Mouse (Mus musculus): ENCODE measurements around the gene Nipsnap1. TPM values are rescaled to one million over a fixed set of nuclear protein-coding genes. Genes with fewer than 3 reads are reported as not detected.

The Nipsnap1 gene
- 134 and 142 TPM in 2 replicates for polyA plus RNA-seq (2015; fragmentation: Nextera tagmentation; extraction: Ambion mirVana)

- Histone ChIP-seq H3K4me3 (peak within 1 kb of the TSS; percentile 73), H3K36me3 (peaks cover 11% of the 10 kb centered on the region)
- under 1% methylated on average over 30 of the region's 30 CpGs for WGBS
Observed at GRCm38 (mm10) chr11:4873755-4874475, at the start of gene Nipsnap1. Gene Nipsnap1 (plus strand): TSS chr11:4873951.

DNA sequence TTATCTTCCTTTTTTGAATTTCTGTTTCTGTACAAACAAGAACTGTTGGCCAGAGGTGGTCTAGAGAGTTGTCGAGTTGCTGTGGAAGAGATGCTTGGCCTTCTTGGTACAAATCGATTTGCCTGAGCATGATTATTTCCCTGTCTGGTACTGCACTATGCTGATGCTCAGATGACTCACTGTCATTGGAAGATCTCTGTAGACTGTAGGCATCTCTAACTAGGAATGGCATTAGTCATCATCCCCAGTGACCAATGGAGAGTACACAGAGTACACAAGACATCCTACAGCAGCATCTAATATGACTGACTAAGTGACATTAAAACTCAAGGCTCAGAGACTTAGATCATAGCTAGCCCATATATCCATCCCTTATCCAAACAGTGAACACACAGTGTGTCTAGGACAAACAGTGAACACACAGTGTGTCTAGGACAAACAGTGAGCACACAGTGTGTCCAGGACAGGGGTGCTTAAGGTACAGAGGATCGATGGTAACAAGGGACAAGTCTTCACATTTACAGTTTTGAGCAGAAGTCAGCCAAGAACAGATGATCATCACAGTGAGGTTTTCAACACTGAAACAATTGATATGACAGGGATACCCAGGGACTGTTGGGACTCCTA is 47.5 kb upstream of the Nipsnap1 start:
- H3K36me3 ChIP-seq: no peaks in the 10 kb centered on the region
- H3K4me2 ChIP-seq: no peak overlapping the region
- H3K4me1 ChIP-seq (replicated peaks): 0 out of 2 replicates have a peak, but pooled peaks cover 3% of the 10 kb centered on the region
- 94% methylated on average over 3 of the region's 3 CpGs for WGBS
- H3K9ac ChIP-seq: no peak overlapping the region
- no peaks in the 10 kb centered on the region for H3K9me3 ChIP-seq
- H3K27me3 ChIP-seq: no peaks in the 10 kb centered on the region
- no peak for ATAC-seq (ENCODE audit: low FRiP score)
- no peak overlapping the region for H3K27ac ChIP-seq
- H3K4me3 ChIP-seq: no peak overlapping the region

More at GRCm38 (mm10) chr11:4873755-4874475, at the start of gene Nipsnap1:
- Histone ChIP-seq H3K9ac (peak within 1 kb of the TSS; percentile 85), H3K4me2 (peak within 1 kb of the TSS; percentile 82), H3K4me1 (replicated peaks) (peaks cover 15% of the 10 kb centered on the region), H3K27ac (peak within 1 kb of the TSS; percentile 87), H3K27me3 (no peaks in the 10 kb centered on the region), H3K9me3 (no peaks in the 10 kb centered on the region)
- ATAC-seq (ENCODE audit: low FRiP score): peak; percentile 95

DNA sequence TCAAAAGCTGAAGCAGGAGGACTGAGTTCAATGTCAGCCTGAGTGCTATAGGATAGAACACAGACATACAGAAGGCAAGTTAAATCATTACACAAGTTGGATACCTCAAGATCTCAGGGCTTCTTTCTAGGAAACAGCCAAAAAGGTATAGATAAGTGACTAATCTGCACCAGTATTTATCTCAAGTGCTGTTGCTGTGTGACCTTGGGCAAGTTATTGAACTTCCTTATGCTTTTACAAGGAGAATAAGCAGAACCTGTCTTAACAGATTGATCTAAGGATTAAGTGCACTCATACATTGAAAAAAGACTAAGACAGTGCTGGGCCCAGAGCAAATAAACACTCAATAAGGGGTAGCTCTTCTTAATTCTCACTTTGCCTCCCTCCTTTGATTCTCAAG is 46.4 kb upstream of the Nipsnap1 start:
- H3K9me3 ChIP-seq: no peaks in the 10 kb centered on the region
- H3K36me3 ChIP-seq: no peaks in the 10 kb centered on the region
- H3K4me3 ChIP-seq: no peak overlapping the region
- no peak overlapping the region for H3K4me2 ChIP-seq
- ATAC-seq (ENCODE audit: low FRiP score): no peak
- H3K4me1 ChIP-seq (replicated peaks): 0 out of 2 replicates have a peak, but pooled peaks cover 3% of the 10 kb centered on the region
- no peak overlapping the region for H3K9ac ChIP-seq
- H3K27me3 ChIP-seq: no peaks in the 10 kb centered on the region
- no peak overlapping the region for H3K27ac ChIP-seq

DNA sequence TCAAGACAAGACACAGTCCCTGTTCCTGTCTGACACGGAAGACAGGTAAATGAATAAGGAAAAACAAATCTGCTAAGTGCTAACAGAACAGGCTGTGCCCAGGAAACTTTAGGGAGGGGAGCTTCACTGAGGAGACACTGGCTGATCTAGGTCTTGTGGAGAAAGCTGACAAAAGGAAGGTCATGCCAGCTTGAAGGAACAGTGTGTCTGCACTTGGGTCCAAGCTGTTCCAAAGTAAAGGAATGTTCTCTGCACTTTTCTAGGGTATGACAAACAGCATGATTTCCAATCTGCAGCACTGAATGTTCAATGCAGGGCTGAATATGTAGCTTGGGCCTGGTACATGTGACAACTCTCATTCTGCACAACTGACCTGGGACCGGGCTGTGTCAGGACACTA is 45.8 kb upstream of the Nipsnap1 start:
- H3K27ac ChIP-seq: no peak overlapping the region
- no peak overlapping the region for H3K4me2 ChIP-seq
- H3K27me3 ChIP-seq: no peaks in the 10 kb centered on the region
- H3K9ac ChIP-seq: no peak overlapping the region
- H3K9me3 ChIP-seq: no peaks in the 10 kb centered on the region
- no peak for ATAC-seq (ENCODE audit: low FRiP score)
- H3K36me3 ChIP-seq: no peaks in the 10 kb centered on the region
- WGBS: 78% methylated on average over 2 of the region's 2 CpGs
- 0 out of 2 replicates have a peak, but pooled peaks cover 3% of the 10 kb centered on the region for H3K4me1 ChIP-seq (replicated peaks)
- H3K4me3 ChIP-seq: no peak overlapping the region

DNA sequence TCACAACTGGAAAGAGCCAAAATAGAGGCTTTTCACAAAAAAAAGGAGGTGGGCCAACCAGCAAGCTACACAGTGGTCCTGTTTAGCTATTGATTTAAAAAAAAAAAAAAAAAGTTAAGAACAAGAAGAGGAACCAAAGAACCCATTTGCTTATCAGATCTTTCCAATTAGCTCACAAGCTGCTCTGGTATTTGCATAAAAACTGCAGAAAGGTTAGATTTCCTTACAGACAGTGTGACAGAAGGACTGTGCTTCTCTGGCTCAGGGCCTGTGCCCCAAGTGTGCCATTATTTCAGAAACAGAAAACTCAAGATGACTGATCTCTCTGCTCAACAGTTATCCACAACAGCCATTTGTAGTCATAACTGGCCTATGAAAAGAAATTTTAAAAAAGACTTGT is 42.7 kb upstream of the Nipsnap1 start:
- Histone ChIP-seq H3K4me3 (no peak overlapping the region), H3K9ac (no peak overlapping the region), H3K9me3 (no peaks in the 10 kb centered on the region), H3K27me3 (no peaks in the 10 kb centered on the region), H3K4me1 (replicated peaks) (0 out of 2 replicates have a peak, but pooled peaks cover 3% of the 10 kb centered on the region), H3K36me3 (no peaks in the 10 kb centered on the region), H3K27ac (no peak overlapping the region), H3K4me2 (no peak overlapping the region)
- ATAC-seq (ENCODE audit: low FRiP score): no peak

- no peak for ATAC-seq (ENCODE audit: low FRiP score)
- 0 out of 2 replicates have a peak, but pooled peaks cover 3% of the 10 kb centered on the region for H3K4me1 ChIP-seq (replicated peaks)
- no peak overlapping the region for H3K4me3 ChIP-seq
- no peaks in the 10 kb centered on the region for H3K9me3 ChIP-seq
- WGBS: 79% methylated on average over 3 of the region's 3 CpGs
- no peak overlapping the region for H3K27ac ChIP-seq
- no peak overlapping the region for H3K4me2 ChIP-seq
- no peaks in the 10 kb centered on the region for H3K36me3 ChIP-seq
- H3K27me3 ChIP-seq: no peaks in the 10 kb centered on the region
- no peak overlapping the region for H3K9ac ChIP-seq
Observed at GRCm38 (mm10) chr11:4833295-4833939, 40.3 kb upstream of the Nipsnap1 start.

DNA sequence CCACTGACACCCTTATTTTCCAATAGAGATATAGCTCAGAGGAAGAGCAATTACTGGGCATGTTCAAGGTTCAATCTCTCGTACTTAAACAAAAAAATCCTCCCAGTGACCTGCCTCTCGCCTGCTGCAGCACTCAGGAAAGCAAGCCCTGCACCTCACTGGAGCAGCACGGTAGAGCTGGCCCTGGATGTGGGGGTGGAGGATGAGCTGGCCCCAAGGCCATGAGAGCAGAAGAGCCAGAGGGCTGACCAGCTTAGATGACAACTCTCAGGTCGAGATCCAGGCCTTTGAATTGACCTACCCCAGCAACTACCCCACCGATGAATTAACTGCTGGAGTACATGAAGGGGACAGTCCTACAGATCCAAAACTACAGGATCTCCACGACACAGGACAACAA is 38.3 kb upstream of the Nipsnap1 start:
- WGBS: 90% methylated on average over 6 of the region's 6 CpGs
- Histone ChIP-seq H3K27ac (no peak overlapping the region), H3K9ac (0 out of 2 replicates have a peak overlapping the region, but pooled peaks have one; percentile 3), H3K4me2 (no peak overlapping the region), H3K4me1 (replicated peaks) (no peaks in the 10 kb centered on the region), H3K27me3 (no peaks in the 10 kb centered on the region), H3K36me3 (no peaks in the 10 kb centered on the region), H3K4me3 (no peak overlapping the region), H3K9me3 (no peaks in the 10 kb centered on the region)
- no peak for ATAC-seq (ENCODE audit: low FRiP score)

GRCm38 (mm10) chr11:4836755-4837154 is 37.0 kb upstream of the Nipsnap1 start:
- no peaks in the 10 kb centered on the region for H3K4me1 ChIP-seq (replicated peaks)
- H3K27me3 ChIP-seq: no peaks in the 10 kb centered on the region
- no peak for ATAC-seq (ENCODE audit: low FRiP score)
- H3K9me3 ChIP-seq: no peaks in the 10 kb centered on the region
- H3K4me3 ChIP-seq: no peak overlapping the region
- no peak overlapping the region for H3K27ac ChIP-seq
- 76% methylated on average over 6 of the region's 6 CpGs for WGBS
- H3K9ac ChIP-seq: no peak overlapping the region
- no peak overlapping the region for H3K4me2 ChIP-seq
- H3K36me3 ChIP-seq: no peaks in the 10 kb centered on the region

- Histone ChIP-seq H3K36me3 (no peaks in the 10 kb centered on the region), H3K9me3 (no peaks in the 10 kb centered on the region), H3K4me3 (no peak overlapping the region), H3K4me2 (no peak overlapping the region), H3K9ac (no peak overlapping the region), H3K27me3 (no peaks in the 10 kb centered on the region), H3K4me1 (replicated peaks) (no peaks in the 10 kb centered on the region), H3K27ac (no peak overlapping the region)
- ATAC-seq (ENCODE audit: low FRiP score): no peak
- WGBS: 83% methylated on average over 5 of the region's 5 CpGs
Observed at GRCm38 (mm10) chr11:4837342-4837741, 36.4 kb upstream of the Nipsnap1 start.

- Histone ChIP-seq H3K4me3 (no peak overlapping the region), H3K9ac (no peak overlapping the region), H3K4me2 (no peak overlapping the region), H3K4me1 (replicated peaks) (no peaks in the 10 kb centered on the region), H3K27me3 (no peaks in the 10 kb centered on the region), H3K9me3 (no peaks in the 10 kb centered on the region), H3K27ac (no peak overlapping the region), H3K36me3 (no peaks in the 10 kb centered on the region)
- no peak for ATAC-seq (ENCODE audit: low FRiP score)
- WGBS: 97% methylated on average over 1 of the region's 1 CpGs
Observed at GRCm38 (mm10) chr11:4838235-4838634, 35.5 kb upstream of the Nipsnap1 start.

DNA sequence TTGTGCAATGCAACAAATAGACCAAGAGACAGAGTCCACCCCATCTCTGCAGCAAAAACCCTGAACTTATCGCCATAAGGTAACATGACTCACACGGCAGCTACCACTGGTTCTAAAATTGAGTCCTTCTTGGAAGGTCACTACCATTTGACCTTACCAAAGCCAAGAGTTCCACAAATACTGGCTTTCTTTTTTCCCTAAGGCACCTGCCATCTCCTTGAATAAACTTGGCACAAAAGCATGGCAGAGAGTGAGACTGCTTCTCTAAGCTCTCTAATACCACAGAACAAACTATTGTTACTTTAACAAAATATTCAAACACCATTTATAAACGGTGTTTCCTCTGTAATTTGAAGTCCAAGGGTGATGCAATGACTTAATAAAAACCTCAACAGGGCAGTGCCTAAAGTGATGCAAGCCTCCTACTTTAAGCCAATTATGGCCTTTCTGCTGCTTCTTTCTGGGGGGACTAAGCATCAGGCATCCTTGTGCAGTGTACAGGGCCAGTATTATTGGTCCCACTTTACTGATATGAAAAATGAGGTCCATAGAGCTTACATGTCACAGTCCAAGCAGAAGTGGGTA is 32.7 kb upstream of the Nipsnap1 start:
- Histone ChIP-seq H3K9me3 (no peaks in the 10 kb centered on the region), H3K27ac (no peak overlapping the region), H3K27me3 (no peaks in the 10 kb centered on the region), H3K9ac (no peak overlapping the region), H3K4me1 (replicated peaks) (no peaks in the 10 kb centered on the region), H3K36me3 (no peaks in the 10 kb centered on the region), H3K4me3 (no peak overlapping the region), H3K4me2 (no peak overlapping the region)
- WGBS: 87% methylated on average over 3 of the region's 3 CpGs
- ATAC-seq (ENCODE audit: low FRiP score): no peak

DNA sequence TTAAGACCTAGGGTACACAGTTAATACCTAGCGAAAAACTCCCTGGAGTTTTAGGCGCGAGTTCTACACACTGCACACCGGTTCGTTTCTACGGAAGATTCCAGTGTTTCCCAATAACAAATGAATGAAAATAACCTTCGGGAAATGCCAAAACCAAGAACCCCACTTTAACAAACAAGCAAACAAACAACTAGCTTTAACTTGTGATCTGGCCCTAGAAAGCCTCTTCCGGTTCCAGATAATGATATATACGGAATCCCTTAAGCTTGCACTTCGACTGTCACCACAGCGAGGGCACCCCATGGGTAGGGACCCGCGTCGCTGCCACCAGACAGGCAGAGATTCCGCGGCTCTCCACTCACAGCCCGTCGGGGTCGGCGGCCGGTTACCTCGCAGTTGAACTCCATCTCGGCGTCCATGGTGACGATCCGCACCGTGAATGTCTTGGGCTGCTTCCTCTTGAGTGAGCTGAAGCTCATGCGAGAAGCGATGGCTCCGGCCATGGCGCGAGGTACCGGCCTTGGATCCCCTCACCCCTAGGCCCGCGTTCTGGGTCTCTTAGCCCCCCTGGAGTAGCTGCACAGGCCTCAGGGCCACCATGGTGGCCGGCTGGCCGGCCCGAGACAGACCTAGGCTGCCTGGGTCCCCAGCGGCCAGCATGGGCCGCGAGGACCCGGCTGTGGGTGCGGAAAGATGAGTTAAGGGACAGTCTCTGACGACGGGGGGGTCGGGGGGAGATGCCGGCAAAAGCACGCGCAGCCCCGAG is 25.1 kb upstream of the Nipsnap1 start:
- peak; percentile 80 for ATAC-seq (ENCODE audit: low FRiP score)
- Histone ChIP-seq H3K4me3 (peak overlapping the region; percentile 85), H3K4me2 (peak overlapping the region; percentile 65), H3K27me3 (no peaks in the 10 kb centered on the region), H3K9ac (peak overlapping the region; percentile 93), H3K9me3 (no peaks in the 10 kb centered on the region), H3K27ac (peak overlapping the region; percentile 91), H3K4me1 (replicated peaks) (peaks cover 23% of the 10 kb centered on the region), H3K36me3 (no peaks in the 10 kb centered on the region)
- under 1% methylated on average over 50 of the region's 50 CpGs for WGBS

Measured in hindbrain, embryonic 13.5 days (tissue).